Mouse (Mus musculus): ENCODE measurements at regions not wholly inside any gene's neighbourhood (a gene's known extent, or its start where the extent isn't known, plus 50 kb on each side); places are given as distances from the start of the nearest gene placed in this dataset.

- no peaks in the 10 kb centered on the region for H3K27me3 ChIP-seq
- no peak overlapping the region for H3K27ac ChIP-seq (replicated peaks)
- no peak overlapping the region for H3K9ac ChIP-seq (replicated peaks)
- no peaks in the 10 kb centered on the region for H3K36me3 ChIP-seq
- H3K9me3 ChIP-seq, result no peaks in the 10 kb centered on the region
- no peaks in the 10 kb centered on the region for H3K4me1 ChIP-seq
- H3K4me2 ChIP-seq (replicated peaks), result no peak overlapping the region
- no peak overlapping the region for H3K4me3 ChIP-seq
- 83% methylated on average over 1 of the region's 1 CpGs for WGBS
- no peak for ATAC-seq (ENCODE audit: low FRiP score, low read depth)
These were observed 543.4 kb upstream of the Intu start for GRCm38 (mm10) chr3:39987710-39988109.

DNA sequence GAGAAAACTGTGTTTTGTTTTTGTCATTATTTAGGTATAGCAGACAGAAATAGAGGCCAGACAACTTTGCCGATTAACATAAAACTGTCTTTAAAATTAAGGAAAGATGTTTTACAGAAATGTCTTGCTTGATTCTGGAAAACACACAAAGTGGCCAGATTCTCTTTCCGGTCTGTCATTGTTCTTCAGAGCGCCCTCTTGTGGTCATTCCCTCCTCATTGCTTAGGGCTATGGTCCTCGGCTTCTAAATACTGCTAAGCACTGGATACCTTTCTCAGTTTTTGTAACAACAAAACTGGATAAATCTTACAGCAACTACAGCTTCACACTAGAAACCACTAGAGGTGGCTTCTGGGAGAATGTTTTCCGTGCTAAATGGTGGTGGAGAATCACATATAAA lies 532.5 kb upstream of the Intu start:
- H3K9me3 ChIP-seq, result no peaks in the 10 kb centered on the region
- H3K9ac ChIP-seq (replicated peaks), result no peak overlapping the region
- no peaks in the 10 kb centered on the region for H3K27me3 ChIP-seq
- no peak overlapping the region for H3K4me2 ChIP-seq (replicated peaks)
- H3K27ac ChIP-seq (replicated peaks), result no peak overlapping the region
- peak; percentile 58; the same call in 1 of the 2 replicates for ATAC-seq (ENCODE audit: low FRiP score, low read depth)
- H3K36me3 ChIP-seq, result no peaks in the 10 kb centered on the region
- WGBS, result 38% methylated on average over 5 of the region's 5 CpGs
- H3K4me3 ChIP-seq, result no peak overlapping the region
- H3K4me1 ChIP-seq, result no peaks in the 10 kb centered on the region

GRCm38 (mm10) chr3:39999846-40000245 lies 531.2 kb upstream of the Intu start:
- no peaks in the 10 kb centered on the region for H3K36me3 ChIP-seq
- 69% methylated on average over 1 of the region's 1 CpGs for WGBS

DNA sequence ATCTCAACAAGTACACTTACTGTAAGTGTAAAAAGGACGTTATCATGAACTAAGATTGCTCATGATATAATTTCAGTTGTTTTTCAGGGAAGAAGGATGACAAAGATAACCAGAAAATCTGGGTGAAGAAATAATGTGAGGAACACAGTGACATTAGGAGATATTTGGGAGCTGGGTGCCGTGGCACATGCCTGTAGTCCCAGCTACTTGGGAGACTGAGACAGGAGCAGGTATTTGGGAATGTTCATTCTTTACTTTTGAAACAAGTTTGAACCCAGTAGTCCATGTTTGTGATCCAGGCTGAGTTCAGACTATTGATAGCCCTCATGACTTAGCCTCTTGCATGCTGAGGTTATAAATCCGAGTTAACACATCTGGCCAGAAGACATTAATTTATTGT lies 528.2 kb upstream of the Intu start:
- WGBS, result 84% methylated on average over 3 of the region's 3 CpGs
- no peaks in the 10 kb centered on the region for H3K36me3 ChIP-seq
- no peak overlapping the region for H3K4me2 ChIP-seq (replicated peaks)
- no peaks in the 10 kb centered on the region for H3K4me1 ChIP-seq
- H3K9ac ChIP-seq (replicated peaks), result no peak overlapping the region
- no peaks in the 10 kb centered on the region for H3K27me3 ChIP-seq
- no peak overlapping the region for H3K27ac ChIP-seq (replicated peaks)
- H3K4me3 ChIP-seq, result no peak overlapping the region
- no peak for ATAC-seq (ENCODE audit: low FRiP score, low read depth)
- no peaks in the 10 kb centered on the region for H3K9me3 ChIP-seq

More at GRCm38 (mm10) chr3:39999846-40000245, 531.2 kb upstream of the Intu start:
- Histone ChIP-seq H3K27me3 (no peaks in the 10 kb centered on the region), H3K4me3 (no peak overlapping the region), H3K9ac (replicated peaks) (no peak overlapping the region), H3K4me2 (replicated peaks) (no peak overlapping the region), H3K9me3 (no peaks in the 10 kb centered on the region), H3K4me1 (no peaks in the 10 kb centered on the region), H3K27ac (replicated peaks) (no peak overlapping the region)
- ATAC-seq (ENCODE audit: low FRiP score, low read depth), result no peak

DNA sequence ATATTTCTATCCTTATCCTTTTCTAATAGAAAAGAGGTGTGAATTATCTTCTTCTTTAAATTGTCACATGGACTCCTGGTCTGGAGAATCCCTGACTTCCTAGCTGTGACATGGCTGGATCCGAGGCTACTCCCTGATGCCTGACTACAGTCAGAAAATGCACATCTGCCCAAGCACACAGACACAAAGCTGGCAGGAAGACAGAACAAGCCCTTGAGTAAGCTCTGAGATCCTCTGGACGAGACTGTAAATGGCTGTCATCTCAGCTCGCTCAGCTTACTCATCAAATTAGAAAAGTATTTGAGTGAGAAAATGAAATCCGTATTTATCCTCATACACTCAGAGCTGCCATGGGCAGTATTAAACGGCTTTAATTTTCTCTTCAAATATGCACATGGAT lies 521.0 kb upstream of the Intu start:
- Histone ChIP-seq H3K4me3 (no peak overlapping the region), H3K9ac (replicated peaks) (no peak overlapping the region), H3K9me3 (no peaks in the 10 kb centered on the region), H3K36me3 (no peaks in the 10 kb centered on the region), H3K27ac (replicated peaks) (no peak overlapping the region), H3K27me3 (no peaks in the 10 kb centered on the region), H3K4me2 (replicated peaks) (no peak overlapping the region), H3K4me1 (no peaks in the 10 kb centered on the region)
- ATAC-seq (ENCODE audit: low FRiP score, low read depth), result no peak
- WGBS, result 85% methylated on average over 5 of the region's 5 CpGs

DNA sequence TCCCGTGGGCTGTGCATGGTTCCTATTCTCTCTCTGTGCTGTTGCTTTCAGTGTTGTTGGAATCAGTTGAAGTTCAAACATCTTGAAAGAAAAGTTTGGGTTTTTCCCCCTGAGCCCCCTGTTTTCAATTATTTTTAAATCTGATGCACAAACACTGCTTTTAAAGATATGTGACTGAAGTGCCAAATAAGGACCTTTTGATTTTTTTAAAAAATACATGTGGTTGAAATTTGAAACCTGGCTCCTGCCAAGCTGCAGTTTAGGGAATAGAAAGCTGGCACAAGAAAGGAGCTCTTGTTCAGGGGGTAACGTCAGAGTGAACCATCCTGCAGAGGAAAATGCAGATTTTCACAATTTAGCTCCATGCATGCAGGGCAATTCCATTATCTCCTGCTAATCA lies 509.4 kb upstream of the Intu start:
- Histone ChIP-seq H3K4me1 (0 out of 2 replicates have a peak, but pooled peaks cover 2% of the 10 kb centered on the region), H3K36me3 (no peaks in the 10 kb centered on the region), H3K27me3 (no peaks in the 10 kb centered on the region), H3K9me3 (no peaks in the 10 kb centered on the region), H3K4me3 (no peak overlapping the region), H3K4me2 (replicated peaks) (no peak overlapping the region), H3K27ac (replicated peaks) (no peak overlapping the region), H3K9ac (replicated peaks) (no peak overlapping the region)
- 38% methylated on average over 2 of the region's 2 CpGs for WGBS
- no peak for ATAC-seq (ENCODE audit: low FRiP score, low read depth)

GRCm38 (mm10) chr3:40027713-40028112 lies 503.4 kb upstream of the Intu start:
- H3K27me3 ChIP-seq, result no peaks in the 10 kb centered on the region
- H3K4me2 ChIP-seq (replicated peaks), result no peak overlapping the region
- no peaks in the 10 kb centered on the region for H3K9me3 ChIP-seq
- no peaks in the 10 kb centered on the region for H3K36me3 ChIP-seq
- no peak overlapping the region for H3K4me3 ChIP-seq
- ATAC-seq (ENCODE audit: low FRiP score, low read depth), result no peak
- no peaks in the 10 kb centered on the region for H3K4me1 ChIP-seq
- H3K9ac ChIP-seq (replicated peaks), result no peak overlapping the region
- no peak overlapping the region for H3K27ac ChIP-seq (replicated peaks)

- H3K36me3 ChIP-seq, result no peaks in the 10 kb centered on the region
- H3K4me1 ChIP-seq, result no peaks in the 10 kb centered on the region
- no peak overlapping the region for H3K4me2 ChIP-seq (replicated peaks)
- H3K27me3 ChIP-seq, result no peaks in the 10 kb centered on the region
- H3K27ac ChIP-seq (replicated peaks), result no peak overlapping the region
- no peak for ATAC-seq (ENCODE audit: low FRiP score, low read depth)
- H3K9me3 ChIP-seq, result no peaks in the 10 kb centered on the region
- no peak overlapping the region for H3K4me3 ChIP-seq
- no peak overlapping the region for H3K9ac ChIP-seq (replicated peaks)
- WGBS, result 77% methylated on average over 2 of the region's 2 CpGs
These were observed 494.9 kb upstream of the Intu start for GRCm38 (mm10) chr3:40036177-40036576.

DNA sequence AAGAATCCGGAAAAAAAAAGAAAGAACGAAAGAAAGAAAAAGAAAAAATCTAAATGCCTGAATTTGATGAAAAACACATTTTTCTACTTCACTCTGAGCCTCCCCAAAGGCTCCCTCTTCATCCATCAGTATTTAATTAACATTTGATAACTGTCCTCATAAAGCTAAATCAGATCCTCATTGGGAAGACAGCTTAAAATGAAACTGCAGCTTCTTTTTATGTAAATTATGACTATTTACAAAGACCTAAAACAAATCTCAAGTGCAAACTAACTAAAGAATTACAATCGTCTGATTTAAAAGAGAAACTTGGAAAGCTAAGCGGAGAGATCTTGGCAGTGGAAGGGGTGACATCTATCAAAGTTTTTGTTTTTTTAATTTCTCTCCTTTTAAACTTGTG lies 481.4 kb upstream of the Intu start:
- no peak overlapping the region for H3K9ac ChIP-seq (replicated peaks)
- H3K27me3 ChIP-seq, result no peaks in the 10 kb centered on the region
- H3K9me3 ChIP-seq, result no peaks in the 10 kb centered on the region
- ATAC-seq (ENCODE audit: low FRiP score, low read depth), result no peak
- no peaks in the 10 kb centered on the region for H3K36me3 ChIP-seq
- H3K4me1 ChIP-seq, result no peaks in the 10 kb centered on the region
- H3K4me3 ChIP-seq, result no peak overlapping the region
- no peak overlapping the region for H3K4me2 ChIP-seq (replicated peaks)
- WGBS, result 80% methylated on average over 4 of the region's 4 CpGs
- no peak overlapping the region for H3K27ac ChIP-seq (replicated peaks)

DNA sequence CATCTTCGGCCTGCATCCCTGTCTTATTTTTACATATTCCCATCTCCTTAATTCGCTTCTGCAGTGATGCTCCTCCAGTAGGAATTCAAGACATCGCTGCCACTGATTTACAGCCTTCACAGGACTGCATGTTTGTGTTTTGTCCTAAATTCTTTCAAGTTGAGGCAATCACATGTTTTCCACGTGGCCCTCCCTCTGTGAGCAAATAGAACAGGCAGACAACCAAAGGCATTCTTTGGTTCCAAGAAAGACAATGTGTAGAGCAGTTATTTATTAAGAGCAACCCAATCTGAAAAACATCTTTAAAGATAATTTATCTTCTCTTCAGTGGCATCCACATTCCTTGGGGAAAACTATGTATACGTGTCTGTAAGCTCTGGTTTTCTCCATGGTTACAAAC lies 472.8 kb upstream of the Intu start:
- no peak for ATAC-seq (ENCODE audit: low FRiP score, low read depth)
- WGBS, result 77% methylated on average over 5 of the region's 5 CpGs
- Histone ChIP-seq H3K4me3 (no peak overlapping the region), H3K27me3 (no peaks in the 10 kb centered on the region), H3K9me3 (no peaks in the 10 kb centered on the region), H3K27ac (replicated peaks) (no peak overlapping the region), H3K4me1 (no peaks in the 10 kb centered on the region), H3K36me3 (no peaks in the 10 kb centered on the region), H3K4me2 (replicated peaks) (no peak overlapping the region), H3K9ac (replicated peaks) (no peak overlapping the region)

DNA sequence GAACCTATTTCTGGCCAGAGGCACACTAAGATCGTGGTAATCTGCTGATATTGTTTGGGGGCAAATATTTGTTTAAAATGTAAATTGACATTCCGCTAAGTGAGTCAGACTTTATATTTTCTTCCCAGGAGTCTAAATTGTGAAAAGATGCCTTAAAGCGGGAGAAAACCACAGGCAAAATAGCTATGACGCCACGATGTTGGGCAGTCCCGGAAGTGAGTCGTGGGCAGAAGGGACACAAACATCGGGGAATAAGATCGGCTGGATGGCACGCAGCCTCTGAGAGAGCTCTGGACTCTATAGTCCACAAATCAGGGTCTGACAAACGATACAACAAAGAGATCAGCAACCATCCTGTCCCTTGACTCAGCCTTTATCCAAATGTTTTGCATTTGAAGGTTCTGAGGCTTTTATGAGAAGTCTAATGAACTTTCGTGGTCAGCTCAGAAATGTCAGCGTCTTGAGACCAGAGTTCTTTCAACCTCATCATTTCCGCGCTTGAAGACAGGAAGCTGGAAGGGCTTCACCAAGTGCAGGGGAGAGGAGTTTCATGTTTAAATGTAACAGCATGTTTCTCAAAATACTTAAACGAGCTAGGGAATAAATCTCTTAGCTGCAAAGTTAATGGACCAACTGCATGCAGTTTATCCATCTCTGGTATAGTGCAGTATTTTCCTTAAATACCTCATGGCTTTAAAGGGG lies 472.2 kb upstream of the Intu start:
- Histone ChIP-seq H3K9ac (replicated peaks) (no peak overlapping the region), H3K4me3 (no peak overlapping the region), H3K27ac (replicated peaks) (no peak overlapping the region), H3K4me2 (replicated peaks) (no peak overlapping the region), H3K4me1 (no peaks in the 10 kb centered on the region), H3K27me3 (no peaks in the 10 kb centered on the region), H3K36me3 (no peaks in the 10 kb centered on the region), H3K9me3 (no peaks in the 10 kb centered on the region)
- WGBS, result 77% methylated on average over 16 of the region's 16 CpGs
- no peak for ATAC-seq (ENCODE audit: low FRiP score, low read depth)

DNA sequence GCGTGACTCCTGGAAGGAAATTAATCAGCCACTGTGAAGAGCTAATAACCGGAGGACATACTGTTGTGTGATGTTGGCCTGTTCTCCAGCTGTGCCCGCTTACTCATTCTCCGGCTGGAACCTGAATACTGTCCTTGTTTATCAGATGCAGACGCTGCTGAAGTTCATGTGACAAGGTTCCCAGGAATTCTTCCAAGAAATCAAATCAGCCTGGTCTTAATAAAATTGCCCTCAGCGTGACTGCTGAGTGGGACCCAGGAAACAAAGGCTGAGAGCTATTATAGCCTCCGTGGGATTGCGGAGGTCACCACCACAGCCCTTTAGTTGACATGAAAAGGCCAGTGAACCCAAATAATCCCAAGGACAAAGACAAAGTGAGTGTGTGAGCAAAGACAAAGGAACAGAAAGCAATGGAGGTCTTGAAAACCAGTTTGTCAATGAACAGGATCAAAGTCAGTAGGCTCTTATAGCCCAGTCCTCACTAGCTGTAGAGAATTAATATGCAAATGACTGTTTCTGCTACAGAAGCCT lies 460.9 kb upstream of the Intu start:
- no peak overlapping the region for H3K4me3 ChIP-seq
- H3K27me3 ChIP-seq, result no peaks in the 10 kb centered on the region
- no peaks in the 10 kb centered on the region for H3K9me3 ChIP-seq
- H3K9ac ChIP-seq (replicated peaks), result no peak overlapping the region
- H3K4me2 ChIP-seq (replicated peaks), result no peak overlapping the region
- H3K36me3 ChIP-seq, result no peaks in the 10 kb centered on the region
- peaks cover 13% of the 10 kb centered on the region for H3K4me1 ChIP-seq
- peak; percentile 94 for ATAC-seq (ENCODE audit: low FRiP score, low read depth)
- peak overlapping the region; percentile 58 for H3K27ac ChIP-seq (replicated peaks)
- 9% methylated on average over 8 of the region's 8 CpGs for WGBS

GRCm38 (mm10) chr3:40076824-40077223 lies 454.3 kb upstream of the Intu start:
- H3K4me1 ChIP-seq, result no peaks in the 10 kb centered on the region
- no peaks in the 10 kb centered on the region for H3K9me3 ChIP-seq
- no peak overlapping the region for H3K4me3 ChIP-seq
- H3K36me3 ChIP-seq, result no peaks in the 10 kb centered on the region
- WGBS, result 65% methylated on average over 4 of the region's 4 CpGs
- ATAC-seq (ENCODE audit: low FRiP score, low read depth), result no peak
- no peak overlapping the region for H3K27ac ChIP-seq (replicated peaks)
- no peak overlapping the region for H3K4me2 ChIP-seq (replicated peaks)
- no peaks in the 10 kb centered on the region for H3K27me3 ChIP-seq
- H3K9ac ChIP-seq (replicated peaks), result no peak overlapping the region

Data from midbrain, embryonic 12.5 days (tissue).